Mouse (Mus musculus) thymus, adult 2 months (tissue): ENCODE measurements around the gene Mrpl28. TPM values are rescaled to one million over a fixed set of nuclear protein-coding genes. Genes with fewer than 3 reads are reported as not detected.

Experiments
- DNase-seq: peaks from one replicate; pipeline ENCODE4 v3.0.0; 2021
- H3K27ac ChIP-seq: fragments of 200-500 bp; 2 replicates; pipeline ENCODE4 v1.5.1; 2012; ENCODE audit warnings: low read length, control low read depth; ENCODE audit not compliant: control insufficient read depth, insufficient read depth
- H3K27me3 ChIP-seq: fragments of 200-500 bp; 2 replicates; pipeline ENCODE4 v1.6.1; 2012; ENCODE audit warnings: mild to moderate bottlenecking, low read length, moderate library complexity, mixed read lengths; ENCODE audit not compliant: control insufficient read depth, insufficient read depth
- H3K36me3 ChIP-seq: fragments of 200-500 bp; 2 replicates; pipeline ENCODE4 v1.6.1; 2012; ENCODE audit warnings: mild to moderate bottlenecking, low read length, moderate library complexity; ENCODE audit not compliant: control insufficient read depth, insufficient read depth
- H3K4me1 ChIP-seq: fragments of 200-500 bp; replicated peaks from 2 replicates; pipeline ENCODE4 v1.6.1; 2012; ENCODE audit warnings: low read length; ENCODE audit not compliant: control insufficient read depth, insufficient read depth
- H3K4me3 ChIP-seq: fragments of 200-500 bp; 2 replicates; pipeline ENCODE4 v1.5.1; 2012; ENCODE audit warnings: mild to moderate bottlenecking, low read length, control low read depth, moderate library complexity; ENCODE audit not compliant: control insufficient read depth, insufficient read depth
- CTCF ChIP-seq: fragments of 200-500 bp; IDR thresholded peaks from 2 replicates; pipeline ENCODE4 v1.5.1; 2012; ENCODE audit warnings: mild to moderate bottlenecking, control low read depth, low read length, moderate library complexity, borderline replicate concordance; ENCODE audit not compliant: control insufficient read depth, poor library complexity, insufficient read depth; ENCODE audit errors: extremely low read depth
- POLR2A ChIP-seq: fragments of 200-500 bp; IDR thresholded peaks from 2 replicates; pipeline ENCODE4 v1.6.1; 2012; ENCODE audit warnings: mild to moderate bottlenecking, low read length, control low read depth, moderate library complexity; ENCODE audit not compliant: control insufficient read depth, poor library complexity, insufficient read depth; ENCODE audit errors: extremely low read depth
- WGBS: fragments of 180-500 bp; shearing (Covaris S2); methylation state at CpG from one replicate; pipeline ENCODE4 v1.1.7; 2018; 5-methylcytosine and 5-hydroxymethylcytosine counted together
- polyA plus RNA-seq: library from polyadenylated mRNA; depleted of rRNA; stranded (reverse); fragments of >200 nt; gene quantifications from 2 replicates; pipeline ENCODE4 v1.2.3, GENCODE M21; 2012

Gene Mrpl28
- polyA plus RNA-seq, 1 experiment: 82.6 TPM

DNA sequence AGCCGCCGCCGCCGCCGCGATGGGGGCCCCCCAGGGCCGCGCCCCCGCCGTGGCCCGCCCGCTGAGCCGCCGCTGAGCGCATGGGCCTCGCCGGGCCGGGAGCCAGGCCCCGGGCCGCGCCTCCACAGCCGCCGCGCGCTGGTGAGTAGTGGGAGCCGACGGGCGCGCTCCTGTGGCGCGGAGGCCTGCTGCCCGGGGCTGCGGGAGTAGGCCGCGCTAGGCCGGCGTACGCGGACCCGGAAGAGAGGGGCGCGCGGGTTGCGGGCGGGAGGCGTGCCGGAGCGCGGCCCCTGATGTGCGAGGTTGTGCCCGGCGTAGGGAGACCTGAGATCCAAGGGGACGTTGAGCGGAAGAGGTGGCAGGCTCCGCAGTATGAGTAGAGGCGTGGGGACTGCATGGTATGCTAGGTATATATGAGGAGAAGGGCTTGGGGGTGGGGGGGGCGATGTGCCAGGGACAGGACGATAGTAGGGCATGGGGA is 15.6 kb downstream of the Mrpl28 start:
- peaks cover 10% of the 10 kb centered on the region for H3K4me1 ChIP-seq
- DNase-seq: peak; percentile 58
- 3% methylated on average over 58 of the region's 58 CpGs for WGBS
- no peaks in the 10 kb centered on the region for H3K27me3 ChIP-seq
- TF ChIP-seq POLR2A (no peak), CTCF (0 out of 2 replicates have a peak, but pooled peaks have one; percentile 41)
- H3K27ac ChIP-seq: no peak overlapping the region
- peaks cover 10% of the 10 kb centered on the region; the same call in 1 of the 2 replicates for H3K36me3 ChIP-seq
- H3K4me3 ChIP-seq: peak overlapping the region; percentile 64

DNA sequence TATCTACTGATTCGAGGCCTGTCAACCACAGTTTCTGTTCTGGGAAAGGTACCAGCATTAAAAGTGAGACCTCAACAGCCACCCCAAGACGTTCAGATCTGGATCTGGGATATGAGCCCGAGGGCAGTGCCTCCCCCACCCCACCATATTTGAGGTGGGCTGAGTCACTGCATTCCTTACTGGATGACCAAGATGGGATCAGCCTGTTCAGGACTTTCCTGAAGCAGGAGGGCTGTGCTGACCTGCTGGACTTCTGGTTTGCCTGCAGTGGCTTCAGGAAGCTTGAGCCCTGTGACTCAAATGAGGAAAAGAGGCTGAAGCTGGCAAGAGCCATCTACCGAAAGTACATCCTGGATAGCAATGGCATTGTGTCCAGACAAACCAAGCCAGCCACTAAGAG is 19.5 kb downstream of the Mrpl28 start:
- no peak for DNase-seq
- no peak overlapping the region for H3K27ac ChIP-seq
- H3K27me3 ChIP-seq: no peaks in the 10 kb centered on the region
- no peak overlapping the region for H3K4me3 ChIP-seq
- peaks cover 27% of the 10 kb centered on the region for H3K36me3 ChIP-seq
- WGBS: 88% methylated on average over 4 of the region's 4 CpGs
- TF ChIP-seq POLR2A: no peak
- no peak for TF ChIP-seq CTCF
- peaks cover 9% of the 10 kb centered on the region for H3K4me1 ChIP-seq

DNA sequence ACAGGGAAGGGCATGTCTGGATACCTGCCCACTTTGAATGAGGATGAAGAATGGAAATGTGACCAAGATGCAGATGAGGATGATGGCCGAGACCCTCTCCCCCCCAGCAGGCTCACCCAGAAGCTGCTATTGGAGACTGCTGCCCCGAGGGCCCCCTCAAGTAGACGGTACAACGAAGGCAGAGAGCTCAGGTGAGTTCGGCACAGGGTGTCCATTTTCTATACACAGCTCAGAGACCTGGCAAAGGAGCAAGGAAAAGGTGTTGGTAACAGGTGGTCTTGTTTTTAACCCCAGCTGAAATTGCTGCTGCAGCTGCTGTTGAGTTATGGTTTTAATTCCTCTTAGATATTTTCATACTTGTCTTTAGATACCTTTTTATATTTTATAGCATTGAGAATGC is 20.1 kb downstream of the Mrpl28 start:
- Histone ChIP-seq H3K36me3 (peaks cover 27% of the 10 kb centered on the region), H3K27me3 (no peaks in the 10 kb centered on the region), H3K27ac (no peak overlapping the region), H3K4me1 (peaks cover 5% of the 10 kb centered on the region), H3K4me3 (no peak overlapping the region)
- no peak for DNase-seq
- no peak for TF ChIP-seq POLR2A
- no peak for TF ChIP-seq CTCF
- WGBS: 98% methylated on average over 5 of the region's 5 CpGs

DNA sequence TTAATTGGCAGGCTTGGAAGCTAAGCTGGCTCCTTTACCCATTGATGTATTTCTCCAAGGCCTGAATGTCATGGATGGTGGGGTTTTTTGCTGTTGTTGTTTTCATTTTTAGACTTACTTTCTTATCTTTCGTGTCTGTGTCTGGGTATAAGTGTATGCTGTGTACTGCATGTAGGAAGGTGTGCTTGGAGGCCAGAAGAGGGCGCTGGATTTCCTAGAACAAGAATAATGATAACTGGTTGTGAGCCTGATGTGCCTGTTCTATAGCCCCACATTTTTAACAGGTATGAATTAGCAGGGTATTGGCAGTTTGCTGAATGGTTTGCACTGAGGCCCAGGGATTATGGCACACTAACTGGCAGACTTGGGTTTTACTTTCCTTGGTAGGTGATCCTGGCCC is 25.8 kb downstream of the Mrpl28 start:
- Histone ChIP-seq H3K36me3 (peaks cover 38% of the 10 kb centered on the region), H3K27me3 (no peaks in the 10 kb centered on the region), H3K27ac (no peak overlapping the region), H3K4me1 (no peaks in the 10 kb centered on the region), H3K4me3 (no peak overlapping the region)
- TF ChIP-seq CTCF (no peak), POLR2A (no peak)
- DNase-seq: no peak
- WGBS: 96% methylated on average over 2 of the region's 2 CpGs

DNA sequence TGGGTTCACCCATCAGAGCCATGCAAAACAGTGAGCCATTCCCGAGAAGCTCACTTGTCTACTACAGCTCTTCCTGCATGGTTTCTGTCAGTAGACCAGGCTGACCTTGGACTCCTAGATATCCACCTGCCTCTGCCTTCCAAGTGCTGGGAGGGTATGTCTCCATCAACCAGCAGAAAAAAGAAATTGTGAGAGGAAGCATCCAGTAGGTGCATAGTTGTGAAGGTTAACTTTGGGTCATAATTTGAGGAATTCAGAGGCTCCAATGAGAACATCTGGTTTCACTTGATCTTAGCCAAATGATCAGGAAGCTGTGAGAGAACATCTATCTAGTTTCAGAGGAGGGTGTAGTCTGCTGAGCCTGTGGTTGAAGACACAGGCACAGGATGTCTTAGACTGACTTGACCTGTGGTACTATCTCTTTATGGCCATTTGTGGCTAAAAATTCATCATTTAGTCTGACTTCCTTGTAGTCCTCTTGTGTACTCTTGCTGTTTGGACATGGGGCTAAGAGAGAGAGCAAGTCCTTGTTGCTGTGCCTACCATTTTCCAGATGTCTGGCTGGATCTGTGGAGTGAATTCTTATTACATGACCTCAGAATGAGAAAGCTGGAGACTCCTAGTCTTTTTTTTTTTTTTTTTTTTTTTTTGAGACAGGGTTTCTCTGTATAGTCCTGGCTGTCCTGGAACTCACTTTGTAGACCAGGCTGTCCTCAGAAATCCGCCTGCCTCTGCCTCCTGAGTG is 28.8 kb downstream of the Mrpl28 start:
- Histone ChIP-seq H3K27ac (no peak overlapping the region), H3K36me3 (peaks cover 32% of the 10 kb centered on the region), H3K4me1 (no peaks in the 10 kb centered on the region), H3K27me3 (no peaks in the 10 kb centered on the region), H3K4me3 (no peak overlapping the region)
- 97% methylated on average over 2 of the region's 2 CpGs for WGBS
- no peak for TF ChIP-seq POLR2A
- TF ChIP-seq CTCF: no peak
- no peak for DNase-seq

DNA sequence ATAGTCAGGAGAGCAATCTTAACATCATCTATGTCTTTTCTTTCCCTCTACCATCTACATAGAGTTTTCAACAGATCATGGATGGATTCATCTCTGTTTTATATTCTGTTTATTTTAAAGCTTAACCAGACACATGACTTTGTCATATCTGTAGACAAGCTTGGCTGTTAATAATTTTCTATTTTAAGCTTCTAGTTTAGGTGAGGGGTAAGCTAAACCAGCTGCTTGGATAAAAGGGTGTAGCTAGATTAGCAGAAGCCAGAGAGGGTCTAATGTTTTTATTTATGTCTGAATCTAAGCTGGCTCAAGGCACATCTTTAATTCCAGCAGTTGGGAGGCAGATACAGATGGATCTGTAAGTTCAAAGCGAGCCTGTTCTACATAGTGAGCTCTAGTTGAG is 39.4 kb downstream of the Mrpl28 start:
- Histone ChIP-seq H3K36me3 (no peaks in the 10 kb centered on the region), H3K4me1 (no peaks in the 10 kb centered on the region), H3K27ac (no peak overlapping the region), H3K27me3 (no peaks in the 10 kb centered on the region), H3K4me3 (no peak overlapping the region)
- no peak for DNase-seq
- TF ChIP-seq POLR2A (no peak), CTCF (no peak)
- 92% methylated on average over 1 of the region's 1 CpGs for WGBS
